Mouse (Mus musculus) left cerebral cortex, postnatal 36 days (tissue): ENCODE data around the gene Comp. TPM values are rescaled to one million over a fixed set of nuclear protein-coding genes. Genes with fewer than 3 reads are reported as not detected.

Experiments used
- DNase-seq, 2 experiments: peaks; one replicate each; pipeline ENCODE4 v3.0.0; 2021 to 2022; ENCODE audit warnings: low spot score in 2 of 2, mixed read lengths in 1 of 2
- intact Hi-C: fragments of 180-260 bp; cut with DNase I; formaldehyde crosslinking; loops from one replicate; pipeline ENCODE4 v1.15.1; 2025
- total RNA-seq, 2 experiments: library from RNA; stranded (reverse); gene quantifications; 2 replicates each; pipeline ENCODE4 v1.2.3; 2021

Gene Comp
- total RNA-seq, 2 experiments from 2014 or later: 0.25 to 0.88 TPM

DNA sequence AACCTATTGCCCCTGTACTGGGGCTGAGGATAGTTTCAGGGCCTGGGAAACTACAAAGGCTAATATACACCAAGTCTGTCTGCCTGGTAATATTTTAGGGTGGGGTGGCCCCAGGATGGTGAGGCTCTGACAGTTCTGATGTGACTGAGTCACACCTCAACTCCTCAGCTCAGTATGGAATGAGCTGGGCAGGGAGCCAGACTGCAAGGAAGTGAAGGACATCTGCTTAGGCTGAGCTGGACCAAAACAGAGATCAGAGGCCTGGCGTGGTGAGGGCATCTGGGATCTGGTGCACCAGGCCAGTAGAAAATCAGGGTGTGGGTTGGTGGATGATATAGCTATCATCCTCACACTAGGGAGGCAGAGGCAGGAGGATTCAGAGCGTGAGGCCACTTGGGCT, 16.3 kb downstream of the Comp start:
- intact Hi-C loops: no loop called here
- DNase-seq: no peak

- intact Hi-C loops: no loop called here
- no peak for DNase-seq
Observed at GRCm38 (mm10) chr8:70393087-70393486, 19.7 kb downstream of the Comp start.

GRCm38 (mm10) chr8:70394269-70394998, 21.1 kb downstream of the Comp start:
- no peak for DNase-seq
- intact Hi-C loops: no loop called here

DNA sequence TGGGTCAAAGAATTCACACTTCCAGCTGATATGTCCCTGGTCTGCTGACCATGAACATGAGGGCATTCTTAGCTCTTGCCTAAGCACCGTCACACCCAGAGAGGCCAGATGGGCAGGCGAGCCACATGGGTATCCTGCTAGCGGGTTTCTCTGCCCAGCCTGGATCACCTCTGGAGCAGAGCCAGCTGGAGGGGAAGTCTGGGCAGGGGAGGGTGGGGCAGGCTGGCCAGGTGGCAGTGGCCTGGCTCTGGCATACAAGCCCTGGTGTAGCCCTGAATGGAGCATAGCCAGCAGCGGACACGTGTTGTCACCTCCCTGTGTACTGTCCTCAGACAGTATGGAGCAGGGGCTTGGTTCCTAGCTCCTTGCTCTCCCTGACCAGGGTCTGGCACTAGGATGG, 22.3 kb downstream of the Comp start:
- intact Hi-C loops: no loop called here
- DNase-seq: no peak

DNA sequence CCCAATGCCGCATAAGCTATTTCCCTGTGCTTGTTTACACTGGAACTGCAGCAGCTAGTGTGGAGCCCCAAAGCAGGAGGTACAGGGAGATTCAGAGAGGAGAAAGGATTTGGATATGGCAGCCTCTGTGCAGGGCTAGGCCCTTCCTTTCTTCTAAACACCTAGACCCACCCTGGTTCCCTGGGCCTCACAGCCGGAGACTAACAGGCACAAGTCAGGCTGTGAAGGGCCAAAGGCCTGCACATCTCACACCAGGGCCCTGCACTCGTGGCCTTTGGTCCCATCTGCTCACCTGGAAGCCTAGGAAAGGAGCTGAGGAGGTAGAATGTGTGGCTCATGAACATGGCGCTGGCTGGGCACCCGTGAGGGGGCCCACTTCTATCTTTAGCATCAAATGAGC, 22.8 kb downstream of the Comp start:
- no peak for DNase-seq
- intact Hi-C loops: no loop called here

- intact Hi-C loops: no loop called here
- DNase-seq: no peak
Observed at GRCm38 (mm10) chr8:70397611-70398563, 24.5 kb downstream of the Comp start.

DNA sequence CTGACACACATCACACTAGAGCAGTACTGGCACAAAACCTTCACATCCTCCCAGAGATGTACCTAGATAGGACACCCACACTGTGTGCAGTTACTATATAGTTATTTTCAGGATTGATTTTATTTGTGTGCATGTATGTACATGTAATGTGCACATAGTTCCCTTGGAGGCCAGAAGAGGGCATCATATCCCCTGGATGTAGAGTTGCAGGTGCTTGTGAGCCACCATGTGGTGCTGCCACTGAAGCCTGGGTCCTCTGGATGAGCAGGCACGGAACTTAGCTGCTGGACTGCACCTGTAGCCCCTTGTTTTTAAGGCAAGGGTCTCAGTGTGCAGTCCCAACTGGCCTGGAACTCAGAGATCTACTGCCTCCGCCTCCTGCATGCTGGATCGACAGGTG, 30.9 kb downstream of the Comp start:
- intact Hi-C loops: no loop called here
- DNase-seq: no peak

DNA sequence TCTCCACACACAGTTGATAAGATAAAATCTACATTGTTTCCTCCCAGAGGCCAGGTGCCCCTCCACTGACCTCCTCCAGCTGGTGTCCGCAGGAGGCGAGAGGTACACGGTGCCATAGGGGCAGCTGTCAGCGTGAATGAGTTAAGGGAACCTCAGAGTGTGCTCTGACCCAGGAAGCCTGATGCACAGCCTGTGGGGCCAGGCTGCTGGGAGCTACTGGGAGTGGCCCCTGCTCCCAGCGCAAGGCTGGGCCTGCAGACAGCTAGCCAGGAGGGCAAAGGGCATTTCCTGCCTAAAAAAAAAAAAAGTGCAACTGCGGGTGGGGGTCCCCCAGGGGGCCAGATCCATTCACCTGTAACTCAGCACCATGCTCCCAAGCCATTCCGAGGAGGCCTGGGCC, 31.8 kb downstream of the Comp start:
- intact Hi-C loops: no loop called here
- DNase-seq: no peak

DNA sequence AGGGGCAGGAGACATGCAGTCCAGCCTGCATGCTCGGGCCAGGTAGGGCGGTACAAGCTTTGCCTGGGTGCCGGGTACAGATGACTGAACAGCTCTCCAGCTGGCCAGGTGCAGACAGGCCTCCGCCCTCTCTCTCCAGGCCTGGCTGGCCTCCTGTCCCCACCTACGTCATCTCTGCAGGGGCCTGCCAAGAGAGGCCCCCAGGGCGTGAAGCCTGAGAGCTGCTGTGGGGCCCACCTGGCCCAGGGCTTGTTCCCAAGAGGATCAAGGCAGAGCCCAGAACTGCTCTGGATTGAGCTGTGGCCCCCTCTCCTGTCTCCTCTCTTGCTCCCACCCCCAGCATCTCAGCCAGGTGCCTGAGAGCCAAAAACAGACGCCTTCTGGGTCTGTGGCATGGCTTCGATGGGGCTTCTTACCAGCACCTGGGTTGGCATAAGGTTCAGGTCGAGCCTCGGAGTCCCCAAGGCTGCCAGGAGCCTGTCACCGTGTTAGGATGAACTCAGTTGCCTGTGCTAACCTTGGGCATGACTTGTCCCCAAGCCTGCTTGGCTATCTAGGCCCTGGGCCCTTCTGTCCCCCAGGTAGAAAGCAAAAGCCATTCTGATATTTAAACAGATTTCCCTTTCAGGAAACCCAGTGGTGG, 33.2 kb downstream of the Comp start:
- intact Hi-C loops: no loop called here
- no peak for DNase-seq

- intact Hi-C loops: no loop called here
- no peak for DNase-seq
Observed at GRCm38 (mm10) chr8:70408301-70408700, 34.9 kb downstream of the Comp start.

GRCm38 (mm10) chr8:70409019-70409418, 35.7 kb downstream of the Comp start:
- no peak for DNase-seq

GRCm38 (mm10) chr8:70409455-70409871, 36.1 kb downstream of the Comp start:
- intact Hi-C loops: no loop called here
- peak; percentile 36 to 56 for DNase-seq

More at GRCm38 (mm10) chr8:70409019-70409418, 35.7 kb downstream of the Comp start:
- intact Hi-C loops: no loop called here

DNA sequence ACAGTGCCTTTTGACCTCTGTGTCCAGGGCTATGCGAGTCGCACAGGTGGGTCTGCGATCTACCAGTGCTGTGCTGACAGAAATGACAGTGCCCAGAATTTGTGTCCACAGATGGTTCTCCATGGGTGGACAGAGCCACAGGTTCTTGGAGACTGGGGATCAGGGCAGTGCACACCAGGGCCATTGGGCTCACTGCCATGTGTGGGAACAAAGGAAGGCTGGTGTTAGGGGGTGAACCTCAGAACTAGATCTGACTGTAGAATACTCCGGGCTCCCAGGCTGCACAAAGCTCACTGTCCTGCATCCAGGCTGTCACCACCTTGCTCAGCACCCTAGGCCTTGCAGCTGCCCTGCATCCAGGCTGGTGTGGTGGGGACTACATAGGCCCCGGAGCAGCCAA, 36.9 kb downstream of the Comp start:
- intact Hi-C loops: no loop called here

DNA sequence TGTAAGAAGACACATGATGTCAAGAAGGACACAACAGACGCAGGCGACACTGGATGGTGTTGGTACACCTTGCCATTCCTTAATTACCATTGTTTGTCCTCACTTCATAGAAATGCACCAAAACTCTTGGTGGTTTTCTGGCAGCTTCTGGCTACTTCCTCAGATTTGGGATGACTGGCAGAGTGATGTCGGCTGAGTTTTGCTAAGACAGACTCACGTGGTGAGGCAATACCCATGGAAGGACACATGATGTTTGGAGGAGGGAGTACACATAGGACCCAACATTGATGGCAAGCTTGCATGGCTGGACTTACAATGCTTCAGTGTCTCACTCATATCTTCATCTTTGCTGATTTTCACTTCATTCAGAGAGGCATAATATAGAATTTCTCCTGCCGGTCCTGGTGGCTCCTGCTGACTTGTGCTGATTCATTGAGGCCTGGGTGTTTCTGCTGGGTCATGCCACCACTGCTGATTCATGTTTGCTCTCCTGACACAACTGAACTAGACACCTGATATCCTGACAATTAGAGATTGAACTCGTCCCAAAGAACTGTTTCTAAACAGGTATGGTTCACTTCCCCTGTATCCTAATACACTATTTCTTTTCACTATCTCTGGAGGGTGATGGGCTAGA, 41.1 kb downstream of the Comp start:
- intact Hi-C loops: loop anchor here (2.0 kb wide), 1 partner anchor 88 kb away; no protein-coding TSS in a partner anchor
- DNase-seq: no peak

More for the DNA sequence above, 36.9 kb downstream of the Comp start:
- DNase-seq: no peak

GRCm38 (mm10) chr8:70415540-70416451, 42.4 kb downstream of the Comp start:
- intact Hi-C loops: loop anchor here (2.0 to 5.0 kb wide), 3 partner anchors 37 to 87 kb away; partner anchors contain the start of gene Tmem59l
- DNase-seq: peak; percentile 40 to 42

GRCm38 (mm10) chr8:70416941-70417340, 43.6 kb downstream of the Comp start:
- intact Hi-C loops: loop anchor here (5.0 kb wide), 2 partner anchors 35 to 70 kb away; partner anchors contain the start of gene Tmem59l
- DNase-seq: peak; percentile 59 to 71

DNA sequence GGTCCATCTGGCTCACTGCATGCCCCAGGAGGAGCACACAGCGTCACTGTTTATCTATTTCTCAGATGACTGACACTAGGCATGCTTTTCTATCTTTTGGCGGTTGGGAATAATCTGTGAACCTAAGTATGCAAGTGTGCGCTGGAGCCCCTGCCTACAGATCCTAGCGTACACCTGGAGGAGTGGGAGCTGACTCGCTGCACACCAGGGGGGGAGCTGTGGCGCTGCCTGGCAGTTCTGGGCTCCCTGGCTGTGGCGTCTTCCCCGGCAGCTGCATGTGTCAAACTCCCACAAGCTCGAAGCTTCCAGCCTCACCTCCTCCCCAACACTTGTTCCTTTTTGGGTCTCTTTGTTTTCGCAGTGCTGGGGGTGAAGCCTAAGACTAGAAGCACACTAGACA, 44.6 kb downstream of the Comp start:
- intact Hi-C loops: loop anchor here (5.0 kb wide), 2 partner anchors 34 to 69 kb away; partner anchors contain the start of gene Tmem59l
- DNase-seq: peak; percentile 77 to 87

DNA sequence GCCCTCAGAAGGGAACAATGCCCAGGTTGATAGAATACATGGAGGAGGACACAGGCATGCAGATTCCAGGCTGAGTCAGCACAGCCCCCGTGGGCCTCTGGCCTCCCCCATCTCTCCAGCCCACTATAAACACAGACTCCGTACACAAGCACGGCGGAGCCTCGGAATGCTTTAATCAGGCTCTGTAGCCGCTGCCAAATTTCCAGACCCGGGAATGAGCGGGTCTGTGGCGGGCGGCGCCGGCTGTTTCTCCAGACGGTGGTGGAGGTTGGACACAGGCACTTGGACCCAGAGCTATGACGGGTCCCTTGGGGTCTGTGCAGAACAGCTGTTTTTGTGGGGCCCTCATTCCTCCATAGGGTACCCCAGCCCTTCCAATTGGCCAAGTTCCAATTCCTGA, 45.6 kb downstream of the Comp start:
- intact Hi-C loops: loop anchor here (5.0 kb wide), 2 partner anchors 33 to 68 kb away; partner anchors contain the start of gene Tmem59l
- peak; percentile 66 to 70 for DNase-seq
